Mouse (Mus musculus) thymus, adult 2 months (tissue): ENCODE measurements around the gene Tm9sf2. TPM values are rescaled to one million over a fixed set of nuclear protein-coding genes. Genes with fewer than 3 reads are reported as not detected.

Experiments used
- DNase-seq: peaks from one replicate; pipeline ENCODE4 v3.0.0; 2021
- H3K27ac ChIP-seq: fragments of 200-500 bp; 2 replicates; pipeline ENCODE4 v1.5.1; 2012; ENCODE audit warnings: low read length, control low read depth; ENCODE audit not compliant: control insufficient read depth, insufficient read depth
- H3K27me3 ChIP-seq: fragments of 200-500 bp; 2 replicates; pipeline ENCODE4 v1.6.1; 2012; ENCODE audit warnings: mild to moderate bottlenecking, low read length, moderate library complexity, mixed read lengths; ENCODE audit not compliant: control insufficient read depth, insufficient read depth
- H3K36me3 ChIP-seq: fragments of 200-500 bp; 2 replicates; pipeline ENCODE4 v1.6.1; 2012; ENCODE audit warnings: mild to moderate bottlenecking, low read length, moderate library complexity; ENCODE audit not compliant: control insufficient read depth, insufficient read depth
- H3K4me1 ChIP-seq: fragments of 200-500 bp; replicated peaks from 2 replicates; pipeline ENCODE4 v1.6.1; 2012; ENCODE audit warnings: low read length; ENCODE audit not compliant: control insufficient read depth, insufficient read depth
- H3K4me3 ChIP-seq: fragments of 200-500 bp; 2 replicates; pipeline ENCODE4 v1.5.1; 2012; ENCODE audit warnings: mild to moderate bottlenecking, low read length, control low read depth, moderate library complexity; ENCODE audit not compliant: control insufficient read depth, insufficient read depth
- CTCF ChIP-seq: fragments of 200-500 bp; IDR thresholded peaks from 2 replicates; pipeline ENCODE4 v1.5.1; 2012; ENCODE audit warnings: mild to moderate bottlenecking, control low read depth, low read length, moderate library complexity, borderline replicate concordance; ENCODE audit not compliant: control insufficient read depth, poor library complexity, insufficient read depth; ENCODE audit errors: extremely low read depth
- POLR2A ChIP-seq: fragments of 200-500 bp; IDR thresholded peaks from 2 replicates; pipeline ENCODE4 v1.6.1; 2012; ENCODE audit warnings: mild to moderate bottlenecking, low read length, control low read depth, moderate library complexity; ENCODE audit not compliant: control insufficient read depth, poor library complexity, insufficient read depth; ENCODE audit errors: extremely low read depth
- WGBS: fragments of 180-500 bp; shearing (Covaris S2); methylation state at CpG from one replicate; pipeline ENCODE4 v1.1.7; 2018; 5-methylcytosine and 5-hydroxymethylcytosine counted together
- polyA plus RNA-seq: library from polyadenylated mRNA; depleted of rRNA; stranded (reverse); fragments of >200 nt; gene quantifications from 2 replicates; pipeline ENCODE4 v1.2.3, GENCODE M21; 2012

Gene Tm9sf2
- polyA plus RNA-seq, 1 experiment = 161 TPM

DNA sequence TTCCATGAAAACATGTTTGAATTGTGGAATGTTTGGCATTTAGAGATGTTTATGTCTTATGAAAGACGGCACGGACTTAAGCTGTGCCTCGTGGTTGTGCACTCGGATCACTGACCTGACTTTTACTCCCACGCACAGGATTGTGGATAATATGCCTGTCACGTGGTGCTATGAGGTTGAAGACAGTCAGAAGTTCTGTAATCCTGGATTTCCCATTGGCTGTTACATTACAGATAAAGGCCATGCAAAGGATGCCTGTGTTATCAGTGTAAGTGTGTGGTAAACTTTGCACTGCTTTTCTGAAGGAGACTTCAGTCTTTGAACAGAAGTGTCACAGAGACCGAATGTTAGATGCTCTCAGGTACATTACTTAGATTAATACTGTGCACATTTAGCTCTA, 30.4 kb downstream of the Tm9sf2 start:
- Histone ChIP-seq H3K36me3 (peaks cover 67% of the 10 kb centered on the region), H3K27me3 (no peaks in the 10 kb centered on the region)
- WGBS = 95% methylated on average over 7 of the region's 7 CpGs

DNA sequence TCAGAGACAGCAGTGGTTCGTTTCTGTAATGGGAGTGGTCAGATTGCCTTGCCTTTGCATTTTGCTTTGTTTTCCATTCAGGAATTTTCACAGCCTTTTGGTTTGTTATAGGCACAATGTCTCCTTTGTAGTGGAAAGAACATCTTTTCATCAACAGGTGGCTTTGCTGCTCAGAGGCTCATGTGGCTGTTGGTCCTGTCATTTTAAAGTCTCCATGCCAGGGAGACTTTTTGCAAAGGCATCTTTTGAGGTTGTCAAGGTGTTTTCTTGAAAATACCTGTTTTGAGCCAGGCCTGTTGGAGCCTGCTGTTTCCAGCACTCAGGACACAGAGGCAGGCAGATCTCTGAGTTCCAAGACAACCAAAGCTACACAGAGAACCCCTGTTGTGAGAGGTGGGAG, 33.3 kb downstream of the Tm9sf2 start:
- Histone ChIP-seq H3K27me3 (no peaks in the 10 kb centered on the region), H3K36me3 (peaks cover 76% of the 10 kb centered on the region), H3K4me1 (no peaks in the 10 kb centered on the region), H3K4me3 (no peak overlapping the region), H3K27ac (no peak overlapping the region)
- WGBS = 64% methylated on average over 1 of the region's 1 CpGs
- no peak for TF ChIP-seq POLR2A
- no peak for TF ChIP-seq CTCF
- DNase-seq = no peak

More for the DNA sequence above, 30.4 kb downstream of the Tm9sf2 start:
- no peak overlapping the region for H3K4me3 ChIP-seq
- no peak overlapping the region for H3K27ac ChIP-seq
- DNase-seq = no peak
- TF ChIP-seq POLR2A = no peak
- no peaks in the 10 kb centered on the region for H3K4me1 ChIP-seq

DNA sequence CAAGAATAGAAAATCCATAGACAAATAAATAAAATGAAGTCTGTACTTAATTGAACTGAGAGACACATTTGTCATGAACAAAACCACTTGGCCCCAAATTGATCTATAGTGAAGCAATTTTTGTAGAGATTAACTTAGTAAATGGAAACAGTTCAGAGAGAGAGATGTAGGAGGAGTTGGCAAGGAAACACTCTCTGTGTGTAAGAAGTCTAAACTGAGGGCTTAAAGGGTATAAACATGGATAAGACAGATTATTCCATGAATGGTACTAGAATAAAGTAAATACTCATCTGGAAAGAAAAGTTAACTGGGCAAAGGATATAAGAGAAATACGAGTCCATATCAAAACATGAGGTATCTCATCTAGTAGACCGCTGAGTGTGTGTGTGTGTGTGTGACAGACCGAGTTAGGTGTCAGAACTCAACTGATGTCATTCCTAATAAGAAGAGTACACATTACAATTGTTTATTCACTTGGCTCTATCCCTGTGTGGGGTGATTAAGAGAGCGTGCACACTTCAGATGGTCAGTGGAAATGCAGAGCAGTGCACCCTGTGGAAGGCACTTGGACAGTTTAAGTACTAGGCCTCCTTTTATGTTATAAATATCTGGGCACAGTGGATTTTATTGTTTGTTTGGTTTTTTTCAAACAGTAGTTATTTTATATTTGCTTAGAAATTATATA, 36.9 kb downstream of the Tm9sf2 start:
- Histone ChIP-seq H3K4me1 (no peaks in the 10 kb centered on the region), H3K4me3 (no peak overlapping the region), H3K27me3 (no peaks in the 10 kb centered on the region), H3K36me3 (peaks cover 90% of the 10 kb centered on the region), H3K27ac (no peak overlapping the region)
- DNase-seq = no peak
- TF ChIP-seq POLR2A = no peak
- WGBS = 96% methylated on average over 4 of the region's 4 CpGs

DNA sequence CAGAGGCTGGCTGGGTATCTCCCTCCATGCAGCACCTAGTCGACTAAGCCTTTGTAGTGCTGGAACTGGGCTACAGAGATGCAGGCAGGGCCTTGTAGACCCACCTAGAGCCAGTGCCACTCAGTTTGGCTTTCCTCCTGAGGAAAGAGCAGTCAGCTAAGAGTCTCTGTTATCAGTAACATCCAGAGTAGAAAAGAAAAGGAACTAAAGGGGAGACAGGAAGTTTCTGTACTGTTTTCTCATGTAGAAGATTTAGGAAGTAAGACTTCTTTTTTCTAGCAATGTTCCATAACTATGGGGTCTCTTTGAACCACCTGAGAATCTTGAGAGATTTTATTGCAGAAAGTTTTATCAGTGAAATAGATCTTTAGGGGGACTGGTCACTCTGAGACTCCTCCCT, 38.5 kb downstream of the Tm9sf2 start:
- 12% methylated on average over 1 of the region's 1 CpGs for WGBS
- no peak for DNase-seq
- H3K4me3 ChIP-seq = no peak overlapping the region
- H3K36me3 ChIP-seq = peaks cover 91% of the 10 kb centered on the region
- H3K4me1 ChIP-seq = no peaks in the 10 kb centered on the region
- TF ChIP-seq CTCF (no peak), POLR2A (no peak)
- no peaks in the 10 kb centered on the region for H3K27me3 ChIP-seq
- no peak overlapping the region for H3K27ac ChIP-seq

DNA sequence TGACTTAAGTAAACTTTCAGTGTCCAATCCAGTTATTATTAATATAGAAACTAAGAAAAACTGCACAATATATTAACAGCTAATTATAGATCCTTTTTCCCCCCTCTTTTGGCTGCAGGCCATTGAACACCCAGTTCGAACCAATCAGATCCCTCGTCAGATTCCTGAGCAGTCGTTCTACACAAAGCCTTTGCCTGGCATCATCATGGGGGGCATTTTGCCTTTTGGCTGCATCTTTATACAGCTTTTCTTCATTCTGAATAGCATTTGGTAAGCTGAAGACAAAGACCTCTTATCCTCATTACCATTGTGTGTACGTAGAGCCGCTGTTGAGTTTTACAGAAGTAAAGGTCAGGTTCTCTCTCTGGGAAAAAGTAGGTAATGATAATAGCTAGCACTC, 43.8 kb downstream of the Tm9sf2 start:
- DNase-seq = no peak
- 97% methylated on average over 5 of the region's 5 CpGs for WGBS
- TF ChIP-seq POLR2A (no peak), CTCF (no peak)
- Histone ChIP-seq H3K27me3 (no peaks in the 10 kb centered on the region), H3K4me3 (no peak overlapping the region), H3K27ac (no peak overlapping the region; the same call in 1 of the 2 replicates), H3K4me1 (no peaks in the 10 kb centered on the region), H3K36me3 (peaks cover 78% of the 10 kb centered on the region)

DNA sequence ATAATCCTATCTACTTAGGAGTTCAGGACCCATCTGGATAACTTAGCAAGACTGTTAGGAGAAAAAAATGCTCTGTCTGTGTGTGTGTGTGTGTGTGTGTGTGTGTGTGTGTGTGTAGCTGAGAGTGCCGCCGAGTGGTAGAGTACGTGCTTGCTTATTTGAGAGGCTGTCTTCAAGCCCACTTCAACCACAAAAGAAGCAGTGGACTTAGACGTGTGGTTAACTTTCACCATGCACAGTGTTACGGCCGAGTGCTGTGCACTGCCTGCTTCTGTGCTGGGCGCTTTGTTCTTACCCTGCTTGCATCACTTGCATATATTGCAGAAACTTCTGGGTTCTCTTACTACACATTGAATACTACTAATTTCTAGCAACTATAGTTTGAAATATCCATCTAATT, 50.9 kb downstream of the Tm9sf2 start:
- H3K27me3 ChIP-seq = no peaks in the 10 kb centered on the region
- no peak for DNase-seq
- 78% methylated on average over 7 of the region's 7 CpGs for WGBS
- H3K4me1 ChIP-seq = no peaks in the 10 kb centered on the region
- TF ChIP-seq CTCF (no peak), POLR2A (no peak)
- H3K36me3 ChIP-seq = peaks cover 42% of the 10 kb centered on the region
- no peak overlapping the region for H3K27ac ChIP-seq
- no peak overlapping the region for H3K4me3 ChIP-seq

DNA sequence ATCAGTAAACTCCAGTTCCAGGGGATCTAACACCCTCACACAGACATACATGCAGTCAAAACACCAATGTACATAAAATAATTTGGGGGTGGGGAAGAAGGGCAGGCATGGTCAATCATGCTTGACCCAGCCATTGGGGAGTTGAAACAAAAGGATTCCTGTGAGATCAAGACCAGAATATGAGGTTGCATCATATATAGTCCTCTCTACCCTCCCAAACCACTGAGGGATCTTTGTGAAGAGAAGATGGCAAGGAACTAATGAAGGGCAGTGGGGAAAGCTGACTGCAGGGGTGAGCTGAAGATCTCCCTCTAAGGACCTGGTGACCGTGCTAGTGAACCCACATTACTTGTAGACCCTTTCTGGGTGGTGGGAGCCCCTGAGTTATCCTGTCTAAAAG, 54.1 kb downstream of the Tm9sf2 start:
- WGBS = 97% methylated on average over 1 of the region's 1 CpGs
- Histone ChIP-seq H3K4me1 (no peaks in the 10 kb centered on the region), H3K27ac (no peak overlapping the region), H3K36me3 (peaks cover 23% of the 10 kb centered on the region), H3K27me3 (no peaks in the 10 kb centered on the region), H3K4me3 (no peak overlapping the region)
- TF ChIP-seq CTCF = no peak
- TF ChIP-seq POLR2A = no peak
- DNase-seq = no peak
